Mouse (Mus musculus) urinary bladder, adult 2 months (tissue): Measurements from ENCODE around the gene Esam. TPM values are rescaled to one million over a fixed set of nuclear protein-coding genes. Genes with fewer than 3 reads are reported as not detected.

Experiments
- DNase-seq: peaks from one replicate; pipeline ENCODE4 v3.0.0; 2022; ENCODE audit warnings: low spot score
- polyA plus RNA-seq: library from polyadenylated mRNA; depleted of rRNA; stranded (reverse); fragments of >200 nt; gene quantifications from 2 replicates; pipeline ENCODE4 v1.2.3, GENCODE M21; 2012

Esam gene
- polyA plus RNA-seq, 1 experiment, result 57.2 TPM

DNA sequence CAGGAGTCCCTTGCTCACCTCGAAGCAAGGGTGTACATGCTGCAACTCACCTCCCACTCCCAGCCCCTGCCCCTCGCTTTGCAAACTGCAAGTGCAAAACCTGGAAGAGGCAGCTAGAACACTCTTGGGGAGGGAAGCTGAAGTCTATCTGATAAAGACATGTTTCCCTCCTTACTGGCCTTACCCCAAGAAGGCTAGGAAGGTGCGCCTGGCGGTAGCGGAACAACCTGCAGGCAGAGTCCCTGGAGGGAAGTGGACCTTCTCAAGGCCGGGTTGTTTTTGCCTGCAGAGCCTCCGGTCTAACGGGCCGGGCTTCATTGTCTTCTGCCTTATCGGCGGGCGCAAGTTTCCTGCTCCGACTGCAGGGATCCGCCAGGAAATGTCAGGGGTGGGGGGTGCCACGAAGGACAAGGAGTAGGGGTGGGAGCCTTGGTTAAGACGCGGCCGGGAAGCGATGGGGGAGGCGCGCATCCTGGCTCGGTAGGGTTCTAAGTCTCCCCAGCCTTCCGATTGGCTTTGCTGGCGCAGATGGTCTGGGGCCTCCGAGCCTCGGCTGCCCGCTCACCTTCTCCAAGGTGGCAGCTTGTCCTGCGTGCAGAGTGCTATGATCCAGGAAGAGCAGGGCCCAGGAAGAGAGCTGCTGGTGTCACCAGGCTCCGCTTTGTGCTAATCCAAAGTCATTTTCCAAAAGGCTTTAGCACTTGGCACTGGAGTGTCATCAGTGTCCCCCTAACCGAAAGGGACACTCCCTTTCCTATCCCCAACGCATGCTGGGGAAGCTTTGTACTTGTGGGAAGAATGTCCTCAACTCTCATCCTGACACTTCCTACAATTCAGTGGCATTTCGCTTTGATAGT, 2.4 kb downstream of the Esam start:
- DNase-seq, result no peak

DNA sequence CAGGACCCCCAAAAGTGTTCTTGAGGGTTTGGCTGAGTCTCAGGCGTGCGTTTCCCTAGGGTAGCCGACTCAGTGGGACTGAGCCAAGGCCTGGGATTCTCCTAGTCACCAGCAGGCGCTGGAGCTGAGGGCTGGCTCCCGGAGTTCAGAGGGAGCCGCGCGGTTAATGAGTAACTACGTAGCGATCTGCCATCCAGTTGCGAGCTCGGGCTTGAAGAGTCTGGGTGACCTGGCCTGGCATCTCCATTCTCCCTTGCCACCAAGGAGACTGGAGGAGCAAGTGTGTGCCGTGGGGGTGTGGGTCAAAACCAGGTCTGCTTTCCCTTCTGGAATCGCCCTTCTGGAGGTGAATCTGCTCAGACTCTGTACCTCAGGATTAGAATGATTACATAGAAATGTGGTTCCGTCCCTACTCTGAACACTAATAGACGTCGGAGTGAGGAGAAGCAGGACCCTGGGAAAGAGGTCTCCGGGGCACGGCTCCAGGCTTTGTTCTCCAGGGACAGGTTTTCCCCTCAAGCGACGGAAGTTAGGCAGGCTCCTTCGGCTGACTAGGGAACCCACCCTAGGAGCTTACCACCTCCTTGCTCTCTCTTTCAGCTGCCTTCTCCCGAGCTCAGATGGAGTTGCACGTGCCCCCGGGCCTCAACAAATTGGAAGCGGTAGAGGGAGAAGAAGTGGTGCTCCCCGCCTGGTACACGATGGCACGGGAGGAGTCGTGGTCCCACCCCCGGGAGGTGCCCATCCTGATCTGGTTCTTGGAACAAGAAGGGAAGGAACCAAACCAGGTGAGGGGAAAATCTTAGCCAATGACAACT, 3.2 kb downstream of the Esam start:
- peak; percentile 56 for DNase-seq

DNA sequence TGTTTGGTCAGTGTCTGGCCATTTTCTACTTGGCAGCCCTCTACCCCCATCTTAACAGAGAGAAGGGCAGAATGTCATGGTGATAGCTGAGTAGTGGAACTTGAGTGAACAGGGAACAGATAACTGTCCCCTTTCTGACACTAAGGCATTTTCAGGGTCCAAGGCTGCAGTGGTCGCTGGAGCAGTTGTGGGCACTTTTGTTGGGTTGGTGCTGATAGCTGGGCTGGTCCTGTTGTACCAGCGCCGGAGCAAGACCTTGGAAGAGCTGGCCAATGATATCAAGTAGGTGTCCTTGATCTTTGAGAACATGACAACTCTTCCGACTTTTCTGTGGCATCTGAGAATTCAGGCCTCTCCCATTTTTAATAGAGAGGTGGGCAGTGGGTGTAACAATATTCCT, 9.0 kb downstream of the Esam start:
- DNase-seq, result no peak

DNA sequence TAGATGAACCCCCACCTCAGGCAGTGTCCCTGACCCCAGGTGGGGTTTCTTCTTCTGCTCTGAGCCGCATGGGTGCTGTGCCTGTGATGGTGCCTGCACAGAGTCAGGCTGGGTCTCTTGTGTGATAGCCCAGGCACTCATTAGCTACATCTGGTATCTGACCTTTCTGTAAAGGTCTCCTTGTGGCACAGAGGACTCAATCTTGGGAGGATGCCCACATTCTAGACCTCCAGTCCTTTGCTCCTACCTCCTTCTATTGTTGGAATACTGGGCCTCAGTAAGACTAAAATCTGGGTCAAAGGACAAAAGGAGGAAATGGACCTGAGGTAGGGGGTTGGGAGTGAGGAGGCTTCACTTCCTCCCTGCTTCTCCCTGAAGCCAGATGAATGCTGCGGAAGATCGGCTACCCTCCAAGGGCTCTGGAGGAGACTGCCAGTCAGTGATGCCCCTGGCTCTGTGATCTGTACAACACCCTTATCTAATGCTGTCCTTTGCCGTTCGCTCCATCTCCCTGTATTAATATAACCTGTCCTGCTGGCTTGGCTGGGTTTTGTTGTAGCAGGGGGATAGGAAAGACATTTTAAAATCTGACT, 9.9 kb downstream of the Esam start:
- DNase-seq, result no peak

DNA sequence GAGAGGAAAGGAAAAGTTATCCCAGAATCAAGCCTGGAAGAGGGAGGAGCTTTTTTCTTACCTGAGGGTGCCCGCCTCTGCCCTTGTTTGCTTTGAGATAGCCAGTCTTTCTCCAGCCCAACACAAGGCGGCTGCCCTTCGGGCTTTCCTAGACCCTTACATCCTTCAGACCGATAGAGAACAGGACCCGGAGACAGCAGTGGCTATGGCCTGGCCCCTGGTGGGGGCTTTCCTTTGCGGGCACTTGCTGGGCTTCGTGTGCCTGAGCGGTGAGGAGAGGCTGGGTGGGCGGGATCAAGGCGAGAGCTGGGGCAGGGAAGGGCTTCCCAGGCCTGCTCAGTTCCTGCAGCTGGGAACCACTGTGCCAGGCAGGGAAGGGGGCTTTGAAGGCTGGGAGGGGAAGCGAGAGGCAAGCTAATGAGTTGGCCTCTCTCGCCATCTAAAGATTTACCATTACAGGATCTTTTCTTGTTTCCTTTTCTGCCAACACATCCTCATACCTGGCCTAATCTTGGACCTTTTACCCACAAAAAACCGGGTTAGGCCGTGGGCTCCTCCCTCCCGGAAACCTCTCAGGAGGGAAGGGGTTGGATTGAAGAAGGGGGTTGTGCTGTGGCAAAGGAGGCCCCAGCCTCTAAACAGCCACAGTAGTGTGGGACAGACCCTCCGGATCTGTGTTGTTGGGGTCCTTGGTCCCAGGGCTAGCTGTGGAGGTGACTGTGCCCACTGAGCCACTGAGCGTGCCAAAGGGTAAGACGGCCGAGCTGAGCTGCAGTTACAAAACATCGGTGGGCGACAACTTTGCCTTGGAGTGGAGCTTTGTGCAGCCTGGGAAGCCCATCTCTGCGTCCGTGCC, 11.5 kb downstream of the Esam start, which contains the start of gene Vsig2:
Gene Vsig2, plus strand, starts transcription at position 86 of the 856 bp plus-strand sequence.
- DNase-seq, result no peak

DNA sequence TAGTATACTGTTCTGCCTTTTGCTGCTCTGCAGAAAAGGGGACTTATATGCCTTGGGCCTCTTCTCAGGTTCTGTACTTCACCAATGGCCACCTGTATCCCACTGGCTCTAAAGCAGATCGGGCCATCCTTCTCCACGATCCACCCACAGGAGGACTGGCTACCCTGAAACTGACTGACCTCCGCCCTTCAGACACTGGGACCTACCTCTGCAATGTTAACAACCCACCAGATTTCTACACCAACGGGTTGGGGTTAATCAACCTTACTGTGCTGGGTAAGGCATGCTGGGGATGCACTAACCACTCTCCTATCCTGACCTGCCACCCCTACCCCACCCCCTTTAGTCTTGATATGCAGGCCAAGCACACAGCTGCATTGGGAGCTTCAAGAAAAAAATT, 12.3 kb downstream of the Esam start:
- DNase-seq, result no peak

DNA sequence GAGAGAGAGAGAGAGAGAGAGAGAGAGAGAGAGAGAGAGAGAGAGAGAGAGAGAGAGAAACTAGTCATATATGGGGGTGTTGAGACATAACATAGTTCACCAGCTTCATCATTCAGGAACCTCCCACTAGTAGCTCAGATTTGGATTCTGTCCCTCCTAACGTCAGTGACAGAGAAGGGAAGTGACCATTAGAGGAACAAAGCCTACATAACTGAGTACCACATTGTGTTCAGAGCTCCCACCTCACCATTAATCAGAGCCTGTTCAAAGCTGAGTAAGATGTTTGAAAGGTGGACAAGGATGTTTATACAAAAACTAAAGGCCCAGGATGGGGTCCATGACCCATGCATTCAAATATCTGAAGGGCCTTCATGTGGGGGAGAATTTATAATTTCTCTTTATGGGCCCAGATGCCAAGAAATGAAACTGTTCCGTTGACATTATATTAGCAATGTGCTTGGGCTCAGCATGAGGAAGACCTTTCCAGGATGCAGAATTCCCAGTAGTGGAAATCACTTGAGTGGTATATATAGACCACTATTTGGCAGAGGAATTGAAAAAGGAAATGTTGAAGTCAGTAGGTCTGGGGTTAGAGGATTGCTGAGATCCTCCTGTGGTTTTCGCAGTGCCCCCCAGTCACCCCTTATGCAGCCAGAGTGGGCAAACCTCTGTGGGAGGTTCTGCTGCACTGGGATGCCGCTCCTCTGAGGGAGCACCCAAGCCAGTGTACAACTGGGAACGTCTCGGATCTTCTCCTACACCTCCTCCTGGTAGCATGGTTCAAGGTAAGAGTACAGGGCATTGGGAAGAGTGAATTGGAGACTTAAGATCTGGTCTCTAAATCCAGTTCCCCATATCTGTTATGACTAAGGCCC, 13.1 kb downstream of the Esam start:
- DNase-seq, result no peak

DNA sequence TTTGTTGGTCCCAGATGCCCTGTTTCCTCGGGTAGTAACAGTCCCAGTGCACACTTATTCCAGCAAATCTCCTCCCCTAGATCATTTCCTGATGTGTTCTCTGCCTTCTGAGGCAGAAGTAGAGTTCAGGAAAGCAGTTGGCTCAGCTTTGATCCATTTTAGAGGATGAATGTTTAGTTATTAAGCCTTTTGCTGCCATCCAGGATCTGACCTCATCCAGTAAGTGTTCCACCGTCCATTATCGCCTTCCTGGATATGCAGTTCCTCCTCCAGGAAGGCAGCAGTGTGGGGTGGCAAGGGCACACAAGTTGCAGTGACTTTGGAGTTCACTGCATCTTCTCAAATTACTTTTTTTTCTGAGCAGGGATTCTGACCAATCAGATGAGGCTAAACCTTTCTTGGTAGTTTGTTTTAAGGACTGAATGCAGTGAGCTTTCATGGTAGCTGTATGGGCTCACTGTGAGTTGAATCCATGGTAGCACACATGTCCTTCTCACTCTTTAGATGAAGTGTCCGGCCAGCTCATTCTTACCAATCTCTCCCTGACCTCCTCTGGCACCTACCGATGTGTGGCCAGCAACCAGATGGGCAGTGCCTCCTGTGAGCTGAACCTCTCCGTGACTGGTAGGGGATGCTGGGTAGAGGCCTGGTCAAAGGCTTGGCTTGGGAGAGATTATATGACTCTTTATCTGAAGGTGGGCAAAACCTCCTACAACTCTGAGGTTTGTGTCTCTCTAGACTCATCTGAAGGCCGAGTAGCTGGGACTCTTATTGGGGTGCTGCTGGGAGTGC, 14.2 kb downstream of the Esam start:
- DNase-seq, result no peak

DNA sequence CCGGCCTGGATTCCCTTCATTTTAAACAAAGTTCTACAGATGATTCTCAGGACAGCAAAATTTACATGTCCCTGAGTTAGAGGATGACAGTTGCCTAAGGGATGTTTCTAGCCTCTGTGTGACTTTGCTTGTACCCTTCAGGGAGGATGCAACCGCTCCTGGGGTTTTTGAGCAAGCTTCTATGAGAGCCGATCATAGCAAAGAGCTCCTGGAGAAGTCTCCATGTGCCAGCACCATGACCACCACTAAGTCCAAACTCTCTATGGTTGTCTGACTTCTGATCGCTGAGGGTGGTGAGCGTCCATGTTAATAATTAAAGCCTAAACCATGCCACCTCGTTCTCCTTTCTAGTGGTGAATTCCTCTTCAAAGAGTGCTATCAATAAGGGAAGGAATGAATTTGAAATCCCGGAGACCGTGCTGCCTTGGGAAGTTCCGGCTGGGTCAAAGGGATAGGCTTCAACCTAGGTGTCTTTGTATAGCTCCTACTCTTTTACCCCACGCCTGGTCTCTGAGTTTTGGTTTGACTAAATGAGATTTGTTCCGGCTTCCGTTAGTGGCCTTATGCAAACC, 16.1 kb downstream of the Esam start:
- DNase-seq, result no peak

DNA sequence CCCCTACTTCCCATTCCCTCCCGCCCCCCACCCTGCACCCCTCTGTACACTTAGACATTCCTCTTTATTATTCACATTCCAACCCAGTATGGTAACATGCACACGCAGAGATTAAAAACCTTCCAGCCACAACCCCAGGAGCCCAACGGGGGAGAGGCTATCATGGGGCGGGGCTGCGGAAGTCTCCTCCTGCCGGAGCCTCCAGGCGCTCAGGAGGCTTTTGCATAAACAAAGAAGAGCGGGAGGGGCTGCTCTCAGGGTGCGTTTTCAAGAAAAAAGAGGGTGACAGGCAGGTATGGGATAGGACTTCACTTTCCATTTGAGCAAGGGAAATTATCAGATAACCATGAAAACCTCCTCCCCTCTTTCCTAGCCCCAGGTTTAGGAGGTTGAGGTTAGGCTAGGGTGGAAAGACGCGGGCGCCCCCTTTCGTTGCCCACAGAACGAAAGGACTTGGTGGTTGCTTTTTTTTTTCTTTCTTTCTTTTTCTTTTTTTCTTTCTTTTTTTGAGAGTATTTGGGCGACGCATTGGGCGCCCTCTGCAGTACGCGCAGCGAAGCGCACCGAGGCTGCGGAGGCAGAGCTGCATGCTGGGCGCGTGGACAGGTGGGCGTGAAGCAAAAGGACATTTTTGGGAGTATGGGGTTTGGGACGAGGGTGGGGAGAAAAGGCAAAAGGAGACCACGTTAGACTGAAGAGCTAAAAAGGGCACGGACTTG, 16.7 kb downstream of the Esam start:
- peak; percentile 45 for DNase-seq

DNA sequence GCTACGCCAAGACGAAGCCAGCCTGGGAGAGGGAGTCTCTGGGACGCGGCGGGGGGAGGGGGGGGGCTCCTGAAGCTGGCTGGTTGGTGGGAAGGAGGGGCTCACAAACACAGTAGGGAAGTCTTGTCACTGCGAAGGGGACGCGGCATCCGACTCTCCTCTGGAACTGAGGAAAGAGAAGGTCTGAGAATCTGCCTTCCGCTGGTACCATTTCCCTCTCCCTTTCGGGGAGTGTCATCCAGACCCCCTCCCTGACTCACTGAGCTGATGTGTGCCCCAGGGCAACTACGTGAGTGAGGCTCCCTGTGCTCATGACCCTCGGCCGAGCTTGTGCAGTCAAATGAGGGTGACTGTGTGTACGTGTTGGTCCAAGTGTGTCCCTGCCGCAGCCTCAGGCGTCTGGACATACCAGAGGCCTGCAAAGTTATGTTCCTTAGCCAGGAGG, 17.3 kb downstream of the Esam start:
- DNase-seq, result no peak

DNA sequence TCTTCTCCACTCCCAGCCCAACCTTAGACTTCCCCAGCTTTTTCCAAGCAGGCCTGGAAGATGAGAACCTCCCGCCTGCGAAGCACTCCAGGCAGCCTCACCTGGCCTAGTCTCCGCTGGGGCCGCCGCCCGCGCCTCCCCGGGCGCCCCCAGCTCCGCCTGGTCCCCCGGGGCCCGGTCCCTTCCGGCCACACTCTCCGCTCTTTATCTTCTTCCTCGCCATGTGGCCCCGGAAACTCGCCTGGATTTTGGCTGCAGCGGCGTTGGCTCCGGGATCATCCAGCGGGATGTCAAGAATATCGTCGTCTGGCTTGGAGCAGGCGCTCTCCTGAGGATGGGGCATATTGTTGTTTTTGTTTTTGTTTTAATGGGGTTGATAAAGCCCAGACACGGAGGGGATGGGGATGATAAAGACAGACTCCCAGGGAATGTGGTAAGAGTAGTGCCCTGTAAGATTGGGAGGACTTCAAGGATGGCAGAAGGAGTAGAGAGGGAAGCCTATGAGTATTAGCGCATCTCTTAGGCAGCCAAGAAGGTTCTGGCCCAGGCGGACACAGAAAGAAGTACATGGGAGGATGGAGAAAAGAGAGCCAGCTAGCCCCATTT, 18.1 kb downstream of the Esam start:
- DNase-seq, result no peak

DNA sequence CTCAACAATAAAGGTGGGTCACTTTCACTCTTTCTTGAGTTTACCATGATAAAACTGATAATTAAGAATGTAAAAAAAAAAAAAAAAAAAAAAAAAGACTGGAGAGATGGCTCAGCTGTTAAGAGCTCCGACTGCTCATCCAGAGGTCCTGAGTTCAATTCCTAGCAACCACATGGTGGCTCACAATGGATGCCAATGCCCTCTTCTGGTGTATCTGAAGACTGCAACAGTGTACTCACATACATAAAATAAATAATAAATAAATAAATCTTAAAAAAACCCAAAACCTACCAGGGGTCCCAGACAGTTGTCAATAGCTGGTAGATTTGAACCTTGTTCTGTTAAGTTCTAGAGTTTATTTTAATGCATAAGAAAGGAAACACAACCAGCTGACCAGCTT, 19.0 kb downstream of the Esam start:
- DNase-seq, result no peak

DNA sequence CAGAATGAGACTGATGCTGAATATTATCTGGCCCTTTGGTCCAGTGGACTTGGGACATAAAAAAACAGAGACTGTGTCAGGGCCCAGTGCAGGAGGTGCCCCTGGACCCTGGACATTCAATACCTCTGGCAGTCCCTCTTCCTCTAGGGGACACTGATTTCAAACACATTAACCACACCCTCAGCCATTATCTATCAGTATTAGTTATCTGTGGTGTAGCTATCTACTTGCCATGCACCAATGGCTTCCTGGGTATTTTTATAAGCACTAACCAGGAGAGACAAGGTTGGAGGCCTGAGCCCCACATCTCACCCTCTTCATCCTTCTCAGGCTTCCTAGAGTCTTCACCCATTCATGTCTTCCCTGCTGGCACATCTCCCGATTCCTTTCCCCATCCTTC, 22.6 kb downstream of the Esam start:
- no peak for DNase-seq

DNA sequence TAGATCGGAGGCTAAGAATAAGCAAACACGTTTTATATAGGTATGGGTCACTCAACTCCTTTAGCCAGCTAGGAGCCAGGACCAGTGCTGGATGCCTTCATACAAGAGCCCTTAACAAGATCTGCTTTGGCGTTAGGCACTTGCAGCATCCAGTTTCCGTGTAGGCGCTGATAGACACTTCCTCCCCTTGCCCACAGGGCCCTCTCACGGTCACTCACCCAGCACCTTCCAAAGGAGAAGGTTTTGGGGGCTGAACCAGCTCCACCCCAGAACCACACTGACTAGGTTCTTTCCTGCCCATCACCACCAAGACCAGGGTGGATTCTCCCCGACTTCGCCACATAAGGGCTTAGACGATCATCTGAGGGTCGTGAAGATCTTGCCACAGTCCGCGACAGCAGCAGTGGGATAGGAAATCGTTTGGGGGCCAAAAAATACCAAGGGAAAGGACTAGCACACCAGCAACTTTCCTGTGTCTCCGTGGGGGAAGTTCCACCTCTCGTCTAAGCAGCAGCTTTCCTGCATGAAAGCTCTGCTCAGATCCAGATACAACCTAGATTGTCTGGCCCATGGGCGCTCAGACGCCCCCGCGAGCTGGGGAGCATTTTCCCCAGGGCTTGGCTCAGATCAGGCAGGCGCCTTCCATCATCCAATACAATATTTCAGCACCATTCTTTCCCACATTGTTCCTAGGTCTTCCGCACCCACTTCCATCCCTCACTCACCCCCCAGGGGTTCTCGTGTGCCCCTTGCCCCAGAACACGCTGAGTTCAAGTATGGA, 24.1 kb downstream of the Esam start:
- no peak for DNase-seq

DNA sequence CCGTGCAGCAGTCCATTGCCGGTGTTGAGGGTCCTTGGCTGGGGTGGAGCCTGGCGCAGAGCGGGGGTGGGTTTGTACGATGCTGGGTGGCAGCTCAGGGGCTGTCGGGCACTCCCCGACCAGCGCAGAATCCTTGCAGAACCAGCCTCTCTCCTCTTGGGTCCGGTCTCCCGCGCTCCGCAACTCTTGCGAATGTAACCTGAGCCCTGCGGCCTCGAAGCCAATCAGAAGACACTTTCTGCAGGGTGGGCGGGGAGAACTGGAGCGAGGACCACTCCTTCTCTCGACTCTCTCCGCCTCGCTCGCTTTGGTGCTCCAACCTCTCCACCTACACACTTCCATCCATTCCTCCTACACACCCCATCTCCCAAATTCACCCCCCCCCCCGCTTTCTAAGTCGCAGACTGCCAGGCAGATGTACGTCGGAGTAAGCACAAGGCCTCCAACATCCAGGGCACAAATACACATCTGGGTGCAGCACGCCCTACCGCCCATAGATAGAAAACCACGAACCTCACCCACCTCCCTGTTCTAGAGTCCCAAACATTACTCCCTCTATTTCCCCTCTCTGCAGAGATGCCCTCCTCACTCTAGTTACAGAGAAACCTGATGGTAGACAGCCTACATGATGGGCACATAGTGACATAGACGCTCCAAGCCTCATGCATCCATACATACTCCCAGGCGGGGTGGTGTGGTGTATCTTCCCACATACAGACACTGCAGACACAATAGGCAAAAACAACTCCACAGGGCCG, 24.8 kb downstream of the Esam start, which contains the start of gene Nrgn:
Gene Nrgn, minus strand, starts transcription at position 369 of the 758 bp plus-strand sequence.
- DNase-seq, result peak; percentile 56

DNA sequence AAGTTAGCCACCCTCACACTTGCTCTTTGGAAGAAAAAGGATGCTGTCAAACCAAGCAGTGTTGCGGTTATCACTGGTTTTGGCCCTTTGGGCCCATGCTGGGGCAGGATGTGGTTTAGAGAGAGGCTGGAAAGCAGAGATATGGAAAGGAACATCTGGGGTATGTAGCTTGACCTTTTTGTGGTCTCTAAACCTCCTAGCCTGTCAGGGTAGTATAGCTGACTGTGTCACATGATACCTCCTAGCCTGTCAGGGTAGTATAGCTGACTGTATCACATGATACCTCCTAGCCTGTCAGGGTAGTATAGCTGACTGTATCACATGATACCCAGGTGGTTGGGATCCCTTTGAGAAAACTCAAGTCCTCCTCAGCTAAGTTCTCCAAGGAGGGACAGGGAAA, 26.4 kb downstream of the Esam start:
- DNase-seq, result no peak
